Mouse (Mus musculus) CH12.LX (cell line): Measurements from ENCODE around the gene Prkch. TPM values are rescaled to one million over a fixed set of nuclear protein-coding genes. Genes with fewer than 3 reads are reported as not detected.

Source experiments
- DNase-seq: peaks from one replicate; pipeline ENCODE4 v3.0.0-alpha.2; 2013; ENCODE audit errors: extremely low read depth
- H3K27ac ChIP-seq: 2 replicates; pipeline ENCODE4 v1.5.1; 2012; ENCODE audit warnings: low read depth, mild to moderate bottlenecking, control low read depth, moderate library complexity; ENCODE audit not compliant: insufficient read depth
- H3K27me3 ChIP-seq: replicated peaks from 2 replicates; pipeline ENCODE3; 2012; ENCODE audit warnings: inconsistent platforms
- H3K36me3 ChIP-seq, 2 experiments: replicated peaks in 1 of 2; 2 replicates each; pipeline versions ENCODE3 to v1.6.1; 2012; ENCODE audit warnings: inconsistent platforms in 1 of 2, low read length in 1 of 2, mild to moderate bottlenecking in 1 of 2, mixed read lengths in 1 of 2, moderate library complexity in 1 of 2; ENCODE audit not compliant: control insufficient read depth in 1 of 2, insufficient read depth in 1 of 2
- H3K4me1 ChIP-seq, 2 experiments: 2 replicates each; pipeline ENCODE4 v1.6.1; 2012; ENCODE audit warnings: inconsistent platforms in 1 of 2, moderate library complexity in 1 of 2; ENCODE audit not compliant: insufficient read depth in 2 of 2, control insufficient read depth in 1 of 2
- H3K4me2 ChIP-seq: 2 replicates; pipeline ENCODE4 v1.6.1; 2012; ENCODE audit warnings: low read depth, mild to moderate bottlenecking, control low read depth; ENCODE audit not compliant: poor library complexity, insufficient read depth, severe bottlenecking
- H3K4me3 ChIP-seq, 3 experiments: fragments of 150-350 bp in 1 of 3; sonication (generic) in 1 of 3; replicated peaks in 1 of 3; 2 replicates each; pipeline versions ENCODE3 to v1.5.1; 2011 to 2012; ENCODE audit warnings: low read depth in 2 of 3, low read length in 2 of 3, mild to moderate bottlenecking in 2 of 3, moderate library complexity in 2 of 3, control low read depth in 1 of 3, improper control_type of control experiment in 1 of 3, inconsistent platforms in 1 of 3, mixed read lengths in 1 of 3; ENCODE audit not compliant: poor library complexity in 1 of 3
- H3K79me2 ChIP-seq: replicated peaks from 2 replicates; pipeline ENCODE4 v1.6.1; 2012; ENCODE audit warnings: mild to moderate bottlenecking, moderate library complexity; ENCODE audit not compliant: control insufficient read depth, poor library complexity, insufficient read depth, severe bottlenecking; ENCODE audit errors: extremely low read depth
- H3K9ac ChIP-seq: 2 replicates; pipeline ENCODE4 v1.6.1; 2012; ENCODE audit warnings: low read depth, mild to moderate bottlenecking, control low read depth, moderate library complexity; ENCODE audit not compliant: insufficient read depth
- H3K9me3 ChIP-seq: replicated peaks from 2 replicates; pipeline ENCODE3; 2012; ENCODE audit warnings: low read length, inconsistent platforms, mixed read lengths
- BHLHE40 ChIP-seq: IDR thresholded peaks from 2 replicates; pipeline ENCODE4 v1.6.1; 2011; ENCODE audit warnings: mild to moderate bottlenecking, low read depth, low read length, improper control_type of control experiment
- CTCF ChIP-seq, 2 experiments: IDR thresholded peaks in 1 of 2; conservative IDR thresholded peaks in 1 of 2; 2 replicates each; pipeline ENCODE4 v1.5.1; 2011 to 2012; ENCODE audit warnings: low read depth in 2 of 2, low read length in 2 of 2, improper control_type of control experiment in 1 of 2, inconsistent platforms in 1 of 2, mild to moderate bottlenecking in 1 of 2, moderate library complexity in 1 of 2
- E2F4 ChIP-seq: IDR thresholded peaks from 2 replicates; pipeline ENCODE4 v1.6.1; 2011; ENCODE audit warnings: low read depth, low read length, improper control_type of control experiment; ENCODE audit not compliant: insufficient replicate concordance
- ELF1 ChIP-seq: IDR thresholded peaks from 2 replicates; pipeline ENCODE4 v1.6.1; 2014; ENCODE audit warnings: low read depth, mild to moderate bottlenecking, inconsistent platforms, low read length, improper control_type of control experiment
- EP300 ChIP-seq: IDR thresholded peaks from 2 replicates; pipeline ENCODE4 v1.6.1; 2011; ENCODE audit warnings: low read length, improper control_type of control experiment
- ETS1 ChIP-seq: conservative IDR thresholded peaks from 2 replicates; pipeline ENCODE4 v1.6.1; 2012; ENCODE audit warnings: low read depth, mild to moderate bottlenecking, inconsistent platforms, low read length, improper control_type of control experiment, moderate library complexity
- JUND ChIP-seq: conservative IDR thresholded peaks from 2 replicates; pipeline ENCODE4 v1.6.1; 2011; ENCODE audit warnings: low read depth, low read length, improper control_type of control experiment
- MAFK ChIP-seq: IDR thresholded peaks from 2 replicates; pipeline ENCODE4 v1.6.1; 2011; ENCODE audit warnings: low read length, improper control_type of control experiment; ENCODE audit not compliant: insufficient replicate concordance
- MAX ChIP-seq: IDR thresholded peaks from 2 replicates; pipeline ENCODE4 v1.6.1; 2011; ENCODE audit warnings: low read length, improper control_type of control experiment
- MAZ ChIP-seq: IDR thresholded peaks from 2 replicates; pipeline ENCODE4 v1.6.1; 2012; ENCODE audit warnings: low read depth, mild to moderate bottlenecking, inconsistent platforms, low read length, improper control_type of control experiment, moderate library complexity
- MEF2A ChIP-seq: IDR thresholded peaks from 2 replicates; pipeline ENCODE4 v1.6.1; 2014; ENCODE audit warnings: low read depth, mild to moderate bottlenecking, inconsistent platforms, low read length, improper control_type of control experiment, borderline replicate concordance
- MXI1 ChIP-seq: IDR thresholded peaks from 2 replicates; pipeline ENCODE4 v1.6.1; 2011; ENCODE audit warnings: mild to moderate bottlenecking, low read depth, low read length, improper control_type of control experiment
- MYC ChIP-seq: IDR thresholded peaks from 2 replicates; pipeline ENCODE4 v1.6.1; 2011; ENCODE audit warnings: low read depth, mild to moderate bottlenecking, improper control_type of control experiment, low read length
- NELFE ChIP-seq: IDR thresholded peaks from 2 replicates; pipeline ENCODE4 v1.6.1; 2011; ENCODE audit warnings: low read depth, low read length, improper control_type of control experiment
- NRF1 ChIP-seq: IDR thresholded peaks from 2 replicates; pipeline ENCODE4 v1.6.1; 2014; ENCODE audit warnings: low read depth, mild to moderate bottlenecking, inconsistent platforms, low read length, improper control_type of control experiment, moderate library complexity
- PAX5 ChIP-seq: IDR thresholded peaks from 2 replicates; pipeline ENCODE4 v1.6.1; 2012; ENCODE audit warnings: low read length, inconsistent platforms, mixed read lengths
- RAD21 ChIP-seq: IDR thresholded peaks from 2 replicates; pipeline ENCODE4 v1.6.1; 2011; ENCODE audit warnings: low read depth, mild to moderate bottlenecking, low read length, improper control_type of control experiment, moderate library complexity
- RCOR1 ChIP-seq: conservative IDR thresholded peaks from 2 replicates; pipeline ENCODE4 v1.6.1; 2012; ENCODE audit warnings: low read depth, mild to moderate bottlenecking, inconsistent platforms, low read length, improper control_type of control experiment
- SIN3A ChIP-seq: IDR thresholded peaks from 2 replicates; pipeline ENCODE4 v1.6.1; 2012; ENCODE audit warnings: low read length, improper control_type of control experiment, inconsistent platforms
- SMC3 ChIP-seq: IDR thresholded peaks from 2 replicates; pipeline ENCODE4 v1.6.1; 2011; ENCODE audit warnings: low read depth, low read length, improper control_type of control experiment
- TBP ChIP-seq: conservative IDR thresholded peaks from 2 replicates; pipeline ENCODE4 v1.6.1; 2011; ENCODE audit warnings: low read depth, low read length, improper control_type of control experiment
- TCF12 ChIP-seq: IDR thresholded peaks from 2 replicates; pipeline ENCODE4 v1.6.1; 2014; ENCODE audit warnings: low read depth, mild to moderate bottlenecking, inconsistent platforms, low read length, improper control_type of control experiment
- UBTF ChIP-seq: IDR thresholded peaks from 2 replicates; pipeline ENCODE4 v1.6.1; 2012; ENCODE audit warnings: low read depth, mild to moderate bottlenecking, inconsistent platforms, low read length, improper control_type of control experiment, moderate library complexity
- USF1 ChIP-seq: IDR thresholded peaks from 2 replicates; pipeline ENCODE4 v1.6.1; 2014; ENCODE audit warnings: low read depth, mild to moderate bottlenecking, inconsistent platforms, low read length, improper control_type of control experiment
- USF2 ChIP-seq: conservative IDR thresholded peaks from 2 replicates; pipeline ENCODE4 v1.6.1; 2011; ENCODE audit warnings: low read depth, low read length, improper control_type of control experiment
- ZC3H11A ChIP-seq: IDR thresholded peaks from 2 replicates; pipeline ENCODE4 v1.6.1; 2012; ENCODE audit warnings: low read depth, mild to moderate bottlenecking, inconsistent platforms, low read length, improper control_type of control experiment
- ZNF384 ChIP-seq: IDR thresholded peaks from 2 replicates; pipeline ENCODE4 v1.6.1; 2012; ENCODE audit warnings: low read depth, low read length, improper control_type of control experiment, inconsistent platforms
- dilution Hi-C: fragments of 300-500 bp; cut with MboI; formaldehyde crosslinking; loops from 2 replicates; pipeline ENCODE4 v1.14.3; 2020; ENCODE audit warnings: low sequenced_read_pairs; ENCODE audit not compliant: extremely low pct_unique_long_range_greater_than_20kb, extremely low pct_ligation_motif_present
- in situ Hi-C: fragments of 300-500 bp; cut with MboI; formaldehyde crosslinking; loops from 3 replicates; pipeline ENCODE4 v1.14.3; 2019; ENCODE audit warnings: low sequenced_read_pairs, low pct_ligation_motif_present, low pct_unique_long_range_greater_than_20kb, mixed read lengths
- polyA plus RNA-seq: library from polyadenylated mRNA; unstranded; fragments of >175 nt; gene quantifications from 2 replicates; pipeline ENCODE4 v1.2.1, GENCODE M21; 2012; ENCODE audit warnings: low read depth; ENCODE audit not compliant: insufficient read length
- total RNA-seq, 2 experiments: library from RNA; depleted of rRNA; stranded (reverse); fragments of 300-350 nt in 1 of 2; fragments of >200 nt in 1 of 2; gene quantifications; 2 replicates each; pipeline ENCODE4 v1.2.3; 2012 to 2014

The Prkch gene
- total and polyA plus RNA-seq, 3 experiments = 0.76 to 2.3 (median 1.8) TPM

- in situ Hi-C loops = loop anchor here (10.0 kb wide), 1 partner anchor 593 kb away; no protein-coding TSS in a partner anchor
- DNase-seq = no peak
- Histone ChIP-seq H3K36me3 (peaks cover 0 to 4% of the 10 kb centered on the region in 2 experiments), H3K9ac (no peak overlapping the region), H3K79me2 (no peaks in the 10 kb centered on the region), H3K4me2 (no peak overlapping the region), H3K27me3 (no peaks in the 10 kb centered on the region), H3K4me3 (no peak overlapping the region), H3K4me1 (peaks cover 0 to 3% of the 10 kb centered on the region in 2 experiments; a peak in 1 of 4 replicates), H3K9me3 (no peaks in the 10 kb centered on the region), H3K27ac (no peak overlapping the region)
- dilution Hi-C loops = no loop called here
- TF ChIP-seq TBP (0 out of 2 replicates have a peak, but pooled peaks have one; percentile 30), E2F4 (no peak), MXI1 (no peak), PAX5 (no peak), RCOR1 (no peak)
Measured at GRCm38 (mm10) chr12:73701999-73702398, 117.4 kb downstream of the Prkch start.

GRCm38 (mm10) chr12:73704382-73704781 lies 119.8 kb downstream of the Prkch start:
- DNase-seq = no peak
- in situ Hi-C loops = loop anchor here (10.0 kb wide), 1 partner anchor 590 kb away; no protein-coding TSS in a partner anchor

GRCm38 (mm10) chr12:73705097-73705690 lies 120.6 kb downstream of the Prkch start:
- Histone ChIP-seq H3K27me3 (no peaks in the 10 kb centered on the region), H3K4me3 (no peak overlapping the region), H3K9ac (no peak overlapping the region), H3K27ac (no peak overlapping the region), H3K9me3 (no peaks in the 10 kb centered on the region), H3K79me2 (no peaks in the 10 kb centered on the region), H3K4me2 (peak overlapping the region; percentile 37; the same call in 1 of the 2 replicates), H3K4me1 (peaks cover 0 to 17% of the 10 kb centered on the region in 2 experiments; a peak in 2 of 4 replicates), H3K36me3 (peaks cover 0 to 4% of the 10 kb centered on the region in 2 experiments)
- DNase-seq = peak; percentile 65
- dilution Hi-C loops = no loop called here
- in situ Hi-C loops = loop anchor here (5.0 to 10.0 kb wide), 2 partner anchors 302 to 590 kb away; no protein-coding TSS in a partner anchor
- TF ChIP-seq TCF12 = no peak
- TF ChIP-seq SIN3A = no peak
- TF ChIP-seq TBP = no peak
- TF ChIP-seq USF1 = no peak
- no peak for TF ChIP-seq MAFK
- no peak for TF ChIP-seq BHLHE40
- TF ChIP-seq PAX5 = no peak
- TF ChIP-seq JUND = no peak
- TF ChIP-seq ZNF384 = peak; percentile 73
- no peak for TF ChIP-seq USF2
- TF ChIP-seq NRF1 = no peak
- no peak for TF ChIP-seq UBTF
- no peak for TF ChIP-seq MAZ
- peak; percentile 84 for TF ChIP-seq ZC3H11A
- TF ChIP-seq MEF2A = no peak
- no peak for TF ChIP-seq EP300
- TF ChIP-seq MYC = no peak
- no peak for TF ChIP-seq ELF1
- no peak for TF ChIP-seq ETS1

More at GRCm38 (mm10) chr12:73704382-73704781, 119.8 kb downstream of the Prkch start:
- peaks cover 0 to 4% of the 10 kb centered on the region in 2 experiments for H3K36me3 ChIP-seq
- peaks cover 0 to 10% of the 10 kb centered on the region in 2 experiments; a peak in 2 of 4 replicates for H3K4me1 ChIP-seq
- no peak overlapping the region for H3K9ac ChIP-seq
- TF ChIP-seq RAD21 (peak; percentile 32), CTCF (conservative IDR thresholded peaks at IDR 0.05 in 1 of 2, IDR thresholded peaks at IDR 0.05 in 1 of 2; ENCODE audit: low read depth in 2 of 2, low read length in 2 of 2) (peak in 1 of 2 experiments; percentile 52; a peak in 2 of 4 replicates), SMC3 (peak; percentile 36), MAX (no peak), NELFE (no peak)
- TF ChIP-seq, all 38 proteins: peak for 3
- no peak overlapping the region for H3K4me2 ChIP-seq
- no peaks in the 10 kb centered on the region for H3K27me3 ChIP-seq
- dilution Hi-C loops = no loop called here
- no peak overlapping the region for H3K27ac ChIP-seq
- no peak overlapping the region for H3K4me3 ChIP-seq
- H3K9me3 ChIP-seq = no peaks in the 10 kb centered on the region
- no peaks in the 10 kb centered on the region for H3K79me2 ChIP-seq
